Mouse (Mus musculus) limb, embryonic 11.5 days (tissue): ENCODE results near the gene Selenon. TPM values are rescaled to one million over a fixed set of nuclear protein-coding genes. Genes with fewer than 3 reads are reported as not detected.
A peak's percentile ranks its signal among the peaks of the same experiment; 100 is the strongest.

Experiments used
- ATAC-seq: fragments of 200-750 bp; cut with Nextera tagmentation; 2 replicates; pipeline ENCODE4 v1.8.0; 2017; ENCODE audit warnings: low read depth; ENCODE audit not compliant: insufficient number of reproducible peaks, low FRiP score, low TSS enrichment
- DNase-seq: peaks from one replicate; pipeline ENCODE4 v3.0.0-alpha.2; 2015; ENCODE audit warnings: low spot score
- H3K27ac ChIP-seq: fragments of 300-500 bp; sonication (generic); replicated peaks from 2 replicates; pipeline ENCODE4 v1.5.1; 2014; ENCODE audit warnings: low read depth, mild to moderate bottlenecking, low read length
- H3K27me3 ChIP-seq: fragments of 300-500 bp; sonication (generic); 2 replicates; pipeline ENCODE4 v1.6.1; 2014; ENCODE audit warnings: mild to moderate bottlenecking, low read length, mixed read lengths; ENCODE audit not compliant: control insufficient read depth, insufficient read depth
- H3K36me3 ChIP-seq: fragments of 300-500 bp; sonication (generic); 2 replicates; pipeline ENCODE4 v1.6.1; 2014; ENCODE audit warnings: mild to moderate bottlenecking, low read length, moderate library complexity, mixed read lengths; ENCODE audit not compliant: control insufficient read depth, insufficient read depth
- H3K4me1 ChIP-seq: fragments of 300-500 bp; sonication (generic); 2 replicates; pipeline ENCODE4 v1.6.1; 2014; ENCODE audit warnings: low read length, mixed read lengths; ENCODE audit not compliant: control insufficient read depth, insufficient read depth
- H3K4me2 ChIP-seq: fragments of 300-500 bp; sonication (generic); 2 replicates; pipeline ENCODE4 v1.6.1; 2014; ENCODE audit warnings: low read depth, mild to moderate bottlenecking, moderate library complexity; ENCODE audit not compliant: severe bottlenecking
- H3K4me3 ChIP-seq: fragments of 300-500 bp; sonication (generic); 2 replicates; pipeline ENCODE4 v1.5.1; 2014; ENCODE audit warnings: low read depth, low read length
- H3K9ac ChIP-seq: fragments of 300-500 bp; sonication (generic); 2 replicates; pipeline ENCODE4 v1.6.1; 2014; ENCODE audit warnings: mild to moderate bottlenecking, low read length
- H3K9me3 ChIP-seq: fragments of 300-500 bp; sonication (generic); 2 replicates; pipeline ENCODE4 v1.6.1; 2016; ENCODE audit warnings: low read length; ENCODE audit not compliant: control insufficient read depth
- WGBS: fragments of 180-500 bp; shearing (Covaris S2); extraction: QIAGEN DNeasy Blood & Tissue Kit; methylation state at CpG from one replicate; pipeline ENCODE4 v1.1.7; 2014; 5-methylcytosine and 5-hydroxymethylcytosine counted together
- polyA plus RNA-seq: library from polyadenylated mRNA; unstranded; fragments of >200 nt; fragmentation: Nextera tagmentation; extraction: Ambion mirVana; gene quantifications from 2 replicates; pipeline ENCODE4 v1.2.1, GENCODE M21; 2014

Selenon gene
- polyA plus RNA-seq, 1 experiment from 2014 or later, result 31.7 TPM

DNA sequence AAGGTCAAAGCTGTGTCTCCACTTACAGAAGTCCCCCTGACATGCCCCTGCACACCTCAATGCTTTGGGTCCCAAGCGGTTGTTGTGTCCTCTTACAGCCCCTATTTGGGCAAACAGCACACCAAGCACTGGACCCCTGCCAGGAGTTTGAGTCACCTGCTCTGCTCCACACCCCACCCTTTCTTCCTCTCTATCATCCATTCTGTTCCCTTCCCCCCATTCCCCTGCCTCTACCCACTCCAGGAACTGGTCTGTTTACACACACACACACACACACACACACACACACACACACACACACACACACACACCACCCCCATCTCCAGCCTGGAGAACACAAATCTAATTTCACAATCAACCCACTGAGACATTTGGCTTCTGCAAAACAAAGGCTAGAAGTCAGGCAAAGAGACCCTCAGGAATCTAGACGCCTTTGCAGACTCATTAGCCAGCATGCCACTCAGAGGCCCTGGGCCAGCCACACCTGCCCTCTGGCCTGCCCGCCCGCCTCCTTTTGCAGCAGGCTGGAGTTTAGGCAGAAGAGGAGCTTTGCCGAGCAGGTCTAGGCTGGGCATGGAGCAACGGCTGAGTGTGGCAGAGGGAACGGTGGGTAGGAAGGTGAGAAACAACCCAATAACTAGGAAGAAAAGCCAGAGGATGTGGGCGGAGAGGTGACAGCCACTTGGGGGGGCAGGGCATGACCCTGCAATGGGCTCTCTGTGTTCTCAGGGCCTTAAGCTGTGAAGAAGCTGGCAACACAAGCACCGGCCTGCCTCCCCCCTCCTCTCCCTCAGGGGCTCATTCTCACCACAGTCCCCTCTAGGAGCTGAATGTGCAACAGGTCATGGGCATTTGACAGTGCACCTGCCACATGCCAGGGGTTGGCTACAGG, 4.9 kb downstream of the Selenon start:
- H3K27ac ChIP-seq, result no peak overlapping the region
- H3K4me3 ChIP-seq, result no peak overlapping the region
- ATAC-seq, result no peak
- no peak overlapping the region for H3K4me2 ChIP-seq
- no peaks in the 10 kb centered on the region for H3K27me3 ChIP-seq
- WGBS, result 60% methylated on average over 9 of the region's 9 CpGs
- H3K36me3 ChIP-seq, result peaks cover 13% of the 10 kb centered on the region
- peaks cover 6% of the 10 kb centered on the region; the same call in 1 of the 2 replicates for H3K9me3 ChIP-seq
- 0 out of 2 replicates have a peak, but pooled peaks cover 4% of the 10 kb centered on the region for H3K4me1 ChIP-seq
- no peak overlapping the region for H3K9ac ChIP-seq
- DNase-seq, result no peak

DNA sequence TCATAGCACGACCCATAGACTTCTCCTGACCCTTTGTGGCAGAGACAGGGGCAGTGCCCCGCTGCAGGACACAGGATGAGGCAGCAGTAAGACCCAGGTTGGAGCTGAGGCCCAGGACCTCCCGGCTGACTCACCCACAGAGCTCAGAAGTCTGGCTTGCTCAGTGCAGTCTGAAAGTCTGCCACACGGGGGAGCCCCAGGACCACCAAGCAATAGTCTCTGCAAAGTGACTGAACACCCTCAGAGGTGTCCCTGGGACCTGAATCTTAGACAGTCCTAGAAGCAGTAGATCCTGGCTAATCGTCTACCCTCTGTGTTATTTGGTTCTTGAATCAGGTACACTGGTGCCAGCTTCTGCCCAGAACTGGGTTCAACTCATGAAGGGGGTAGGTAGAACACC, 8.7 kb downstream of the Selenon start:
- DNase-seq (peak; percentile 96), ATAC-seq (peak; percentile 63; the same call in 1 of the 2 replicates)
- Histone ChIP-seq H3K9me3 (no peaks in the 10 kb centered on the region), H3K27ac (no peak overlapping the region), H3K4me2 (no peak overlapping the region), H3K9ac (no peak overlapping the region), H3K4me3 (no peak overlapping the region), H3K4me1 (0 out of 2 replicates have a peak, but pooled peaks cover 4% of the 10 kb centered on the region), H3K36me3 (peaks cover 4% of the 10 kb centered on the region; the same call in 1 of the 2 replicates), H3K27me3 (no peaks in the 10 kb centered on the region)
- 10% methylated on average over 5 of the region's 5 CpGs for WGBS

DNA sequence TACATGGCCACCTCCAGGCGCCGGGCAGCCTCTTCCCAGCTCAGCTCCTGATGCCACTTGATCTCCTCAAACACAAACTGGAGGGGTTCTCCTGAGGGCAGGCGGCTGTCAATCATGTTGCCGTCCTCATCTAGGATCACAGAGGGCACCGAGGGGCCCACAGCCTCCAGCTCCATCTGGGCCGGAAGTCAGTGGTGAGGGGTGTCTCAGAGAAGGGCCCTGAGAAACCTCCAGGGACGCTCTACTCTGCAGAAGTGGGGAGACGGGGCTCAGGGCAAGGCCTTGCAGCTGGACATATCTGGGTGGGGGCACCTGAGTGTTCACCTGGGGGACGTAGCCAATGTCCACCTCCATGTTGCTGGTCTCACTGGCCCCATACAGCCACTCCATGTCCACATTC, 9.2 kb downstream of the Selenon start:
- ATAC-seq, result peak; percentile 32; the same call in 1 of the 2 replicates
- peaks cover 4% of the 10 kb centered on the region; the same call in 1 of the 2 replicates for H3K36me3 ChIP-seq
- no peak overlapping the region for H3K4me2 ChIP-seq
- H3K4me3 ChIP-seq, result no peak overlapping the region
- 0 out of 2 replicates have a peak, but pooled peaks cover 4% of the 10 kb centered on the region for H3K4me1 ChIP-seq
- H3K27ac ChIP-seq, result no peak overlapping the region
- H3K9ac ChIP-seq, result no peak overlapping the region
- H3K9me3 ChIP-seq, result no peaks in the 10 kb centered on the region
- no peak for DNase-seq
- WGBS, result 86% methylated on average over 9 of the region's 9 CpGs
- no peaks in the 10 kb centered on the region for H3K27me3 ChIP-seq

DNA sequence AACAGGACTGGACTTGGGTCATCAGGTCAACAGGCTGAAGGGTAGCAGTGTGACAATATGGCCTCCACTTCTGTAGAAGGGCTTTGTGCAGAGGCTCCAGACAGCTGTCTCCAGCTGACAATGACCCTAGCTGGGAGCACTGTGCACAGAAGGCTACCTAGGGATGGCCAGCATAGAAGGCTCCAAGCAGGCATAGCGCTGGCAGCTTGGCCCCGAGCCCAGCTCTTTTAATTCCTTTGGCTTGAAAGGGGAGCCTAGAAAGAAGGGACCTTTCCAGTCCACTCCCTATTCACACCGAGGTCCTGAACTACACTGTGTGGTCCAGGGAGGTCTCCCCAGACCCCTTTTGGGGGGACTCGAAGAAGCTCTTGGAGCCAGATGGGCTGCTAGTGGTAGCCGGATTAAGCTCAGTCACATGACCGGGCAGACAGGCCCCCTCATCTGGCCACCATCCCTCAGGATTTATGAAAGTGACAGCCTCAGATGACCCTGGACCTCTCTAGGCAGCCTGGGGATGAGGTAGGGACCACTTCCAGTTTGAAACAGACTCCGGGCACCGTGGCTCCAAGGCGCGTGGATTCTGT, 12.9 kb downstream of the Selenon start:
- H3K4me1 ChIP-seq, result peaks cover 8% of the 10 kb centered on the region; the same call in 1 of the 2 replicates
- H3K27me3 ChIP-seq, result no peaks in the 10 kb centered on the region
- no peak for ATAC-seq
- no peak for DNase-seq
- H3K27ac ChIP-seq, result no peak overlapping the region
- 86% methylated on average over 10 of the region's 10 CpGs for WGBS
- H3K4me3 ChIP-seq, result no peak overlapping the region
- no peak overlapping the region for H3K9ac ChIP-seq
- H3K9me3 ChIP-seq, result no peaks in the 10 kb centered on the region
- H3K4me2 ChIP-seq, result no peak overlapping the region
- no peaks in the 10 kb centered on the region; the same call in 1 of the 2 replicates for H3K36me3 ChIP-seq

DNA sequence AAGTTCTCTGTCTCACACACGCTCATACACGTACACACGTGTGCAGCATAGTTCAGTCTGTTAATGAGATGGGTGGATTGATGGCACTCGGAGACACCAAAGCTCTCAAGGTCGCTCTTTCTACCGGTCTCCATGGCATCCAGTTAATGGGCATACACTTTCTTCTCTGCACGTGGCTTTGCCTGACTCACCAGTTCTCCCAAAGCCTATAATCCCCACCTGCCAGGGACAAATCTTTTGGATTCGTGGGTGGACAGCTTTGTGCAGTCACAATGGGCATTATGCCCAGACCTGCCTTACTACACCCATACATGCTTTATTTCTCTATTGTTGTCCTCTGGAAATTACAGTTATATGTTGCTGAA, 16.2 kb downstream of the Selenon start:
- no peak for ATAC-seq
- H3K36me3 ChIP-seq, result peaks cover 2% of the 10 kb centered on the region; the same call in 1 of the 2 replicates
- WGBS, result 14% methylated on average over 8 of the region's 8 CpGs

DNA sequence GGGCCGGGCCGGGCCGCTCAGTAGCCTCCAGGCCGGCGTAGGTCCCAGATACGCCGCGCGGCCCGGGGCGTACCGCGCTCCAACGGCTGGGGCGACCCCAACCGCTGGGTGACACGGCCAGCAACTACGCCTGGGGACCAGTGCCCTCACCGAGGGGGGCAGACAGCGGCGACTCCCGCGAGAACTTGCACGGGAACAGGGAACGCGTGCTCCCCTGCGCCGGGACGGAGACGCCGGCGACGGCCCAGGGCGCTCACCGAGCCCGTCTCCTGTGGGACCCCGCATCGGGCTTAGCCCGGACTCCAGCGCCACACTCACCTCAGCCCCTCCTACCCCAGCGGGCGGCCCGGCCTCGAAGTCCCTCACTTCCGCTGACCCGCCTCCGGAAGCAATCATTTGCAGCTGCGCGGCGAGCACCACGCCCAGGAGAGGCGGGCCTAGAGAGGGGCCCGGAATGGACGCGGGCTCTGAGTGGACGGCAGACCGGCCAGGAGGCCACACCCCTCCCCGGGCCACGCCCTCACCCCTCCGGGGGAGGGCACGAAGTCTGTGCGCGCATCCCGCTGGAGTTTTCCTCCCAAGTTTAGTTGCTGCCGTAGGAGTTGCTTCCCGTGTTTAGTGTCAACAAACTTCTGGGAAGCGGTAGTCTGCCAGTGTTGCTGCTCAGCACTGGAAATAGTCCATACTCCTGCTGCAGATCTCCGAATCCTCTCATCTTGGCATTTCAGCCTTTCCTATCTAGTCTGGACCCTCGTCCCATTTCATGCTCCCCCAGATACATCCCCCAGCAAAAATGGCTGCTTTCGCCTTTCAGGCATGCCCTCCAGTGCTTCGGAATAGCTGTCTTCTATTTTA, 16.8 kb downstream of the Selenon start, which contains the start of gene Mtfr1l:
Gene Mtfr1l, minus strand, starts transcription at position 456 of the 855 bp plus-strand sequence.
- Histone ChIP-seq H3K27me3 (no peaks in the 10 kb centered on the region), H3K4me3 (peak within 1 kb of the TSS; percentile 92), H3K9me3 (no peaks in the 10 kb centered on the region), H3K27ac (peak within 1 kb of the TSS; percentile 71), H3K36me3 (peaks cover 2% of the 10 kb centered on the region; the same call in 1 of the 2 replicates), H3K9ac (peak within 1 kb of the TSS; percentile 77), H3K4me1 (peaks cover 15% of the 10 kb centered on the region; the same call in 1 of the 2 replicates), H3K4me2 (peak within 1 kb of the TSS; percentile 95)
- DNase-seq (peak; percentile 97), ATAC-seq (peak; percentile 96)
- WGBS, result under 1% methylated on average over 68 of the region's 71 CpGs

More for the DNA sequence above, 16.2 kb downstream of the Selenon start:
- peak overlapping the region; percentile 92 for H3K4me3 ChIP-seq
- H3K27me3 ChIP-seq, result no peaks in the 10 kb centered on the region
- H3K9me3 ChIP-seq, result no peaks in the 10 kb centered on the region
- DNase-seq, result no peak
- H3K4me2 ChIP-seq, result peak overlapping the region; percentile 95
- no peak overlapping the region; the same call in 1 of the 2 replicates for H3K27ac ChIP-seq
- peaks cover 15% of the 10 kb centered on the region; the same call in 1 of the 2 replicates for H3K4me1 ChIP-seq
- peak overlapping the region; percentile 40 for H3K9ac ChIP-seq

DNA sequence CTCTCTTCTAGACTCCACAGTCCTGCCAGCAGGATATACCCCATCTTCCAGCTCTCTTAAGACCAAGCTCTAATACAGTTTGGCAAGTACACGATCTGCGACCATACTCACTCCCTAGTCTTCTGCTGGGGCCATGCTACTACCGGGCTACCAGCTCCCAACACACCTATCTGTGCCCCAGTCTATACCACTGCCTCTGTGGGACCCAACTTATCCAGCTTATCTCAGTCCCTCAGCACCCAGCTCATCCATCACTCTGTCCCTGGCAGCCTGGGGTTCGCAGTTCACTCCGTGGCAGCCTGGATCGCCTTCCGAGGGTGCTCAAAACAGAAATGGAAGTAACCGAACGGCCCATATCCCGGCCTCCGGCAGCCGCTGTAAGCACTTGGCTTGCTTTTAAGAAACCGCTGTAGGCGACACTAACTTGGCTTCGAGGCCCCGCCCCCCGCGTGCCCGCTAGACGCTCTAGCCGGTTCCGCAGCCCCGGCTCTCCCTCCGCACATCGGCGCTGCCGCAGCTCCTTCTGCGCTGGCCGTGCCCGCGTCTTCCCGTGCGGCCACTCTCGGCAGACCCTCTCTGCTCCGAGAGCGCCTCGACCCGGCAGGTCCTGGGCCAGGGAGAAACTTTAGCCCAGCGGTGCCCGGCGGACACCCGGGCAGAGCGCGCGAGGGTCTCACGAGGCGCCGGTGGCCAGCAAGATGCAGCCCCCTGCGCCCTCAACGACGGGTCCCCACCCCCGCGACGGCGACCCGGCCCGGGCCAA, 17.7 kb downstream of the Selenon start:
- Histone ChIP-seq H3K27ac (peak overlapping the region; percentile 71), H3K9me3 (no peaks in the 10 kb centered on the region), H3K9ac (peak overlapping the region; percentile 77), H3K4me3 (peak overlapping the region; percentile 92), H3K27me3 (no peaks in the 10 kb centered on the region), H3K4me2 (peak overlapping the region; percentile 95), H3K36me3 (peaks cover 6% of the 10 kb centered on the region; the same call in 1 of the 2 replicates), H3K4me1 (peaks cover 15% of the 10 kb centered on the region; the same call in 1 of the 2 replicates)
- DNase-seq (peak; percentile 71), ATAC-seq (peak; percentile 40)
- under 1% methylated on average over 57 of the region's 57 CpGs for WGBS
